Mouse (Mus musculus) cerebral cortex, adult 2 months (tissue): ENCODE measurements around the gene Med23.

Experiments used
- WGBS: fragments of 180-500 bp; shearing (Covaris S2); methylation state at CpG from one replicate; pipeline ENCODE4 v1.1.7; 2018; 5-methylcytosine and 5-hydroxymethylcytosine counted together

Gene Med23

DNA sequence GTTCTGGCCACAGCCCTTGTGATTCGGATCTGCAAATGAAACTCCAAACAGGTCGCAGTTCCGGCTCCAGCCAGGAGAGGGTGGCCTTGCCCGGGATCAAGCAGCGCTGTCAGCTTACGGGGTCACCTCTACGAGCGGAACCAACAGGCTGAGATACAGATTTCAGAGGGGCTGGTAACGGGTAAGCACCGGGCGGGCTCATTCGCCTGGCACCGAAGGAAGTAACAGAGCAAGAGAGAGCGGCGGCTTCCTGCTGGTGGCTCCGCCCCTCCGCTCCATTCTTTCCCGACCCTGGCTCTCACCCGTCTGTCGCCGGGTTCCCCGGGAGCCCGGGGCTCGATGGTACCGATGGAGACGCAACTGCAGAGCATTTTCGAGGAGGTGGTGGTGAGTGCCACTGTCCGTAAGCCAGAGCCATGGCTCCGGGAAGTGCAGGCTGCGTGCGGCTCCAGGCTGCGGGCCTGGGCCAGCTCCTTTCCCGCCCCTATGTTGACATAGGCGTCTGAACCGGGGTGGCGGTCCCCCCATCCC, at the start of gene Med23:
Gene Med23 (plus strand): TSS at position 227 of the 531 bp plus-strand sequence.
- WGBS: under 1% methylated on average over 36 of the region's 36 CpGs

DNA sequence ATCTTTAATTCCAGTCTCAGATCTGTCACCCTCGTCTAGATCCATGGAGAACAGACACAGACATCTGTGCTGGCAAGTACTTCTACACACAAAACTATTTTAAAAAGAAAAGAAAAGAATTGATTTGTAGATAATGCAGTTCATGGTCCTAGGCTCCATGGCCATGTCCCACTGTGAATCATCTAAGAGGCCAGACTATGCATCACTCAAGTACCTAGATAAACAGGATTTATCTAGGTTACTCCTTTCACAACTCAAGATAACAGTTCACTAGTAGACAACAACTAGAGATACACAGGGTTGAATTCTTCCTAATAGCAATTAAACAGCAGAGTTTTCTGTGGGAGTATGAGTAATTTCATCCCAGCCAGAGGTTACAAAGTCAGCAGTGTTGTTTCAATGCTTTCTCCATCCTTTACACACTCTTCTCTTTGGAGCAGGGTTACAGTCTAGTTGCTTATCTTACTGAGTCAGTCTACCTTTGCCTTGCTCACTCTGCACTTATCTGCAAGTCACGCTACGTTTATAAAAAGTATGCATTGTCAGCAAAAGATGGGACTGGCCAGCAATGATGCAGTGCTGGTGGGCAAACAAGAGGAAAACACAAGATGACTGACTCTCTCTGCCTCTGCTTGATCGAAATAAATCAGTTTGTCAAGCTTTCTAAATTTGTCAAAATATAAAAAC, 47.7 kb upstream of the Med23 start:
- WGBS: 86% methylated on average over 4 of the region's 4 CpGs

DNA sequence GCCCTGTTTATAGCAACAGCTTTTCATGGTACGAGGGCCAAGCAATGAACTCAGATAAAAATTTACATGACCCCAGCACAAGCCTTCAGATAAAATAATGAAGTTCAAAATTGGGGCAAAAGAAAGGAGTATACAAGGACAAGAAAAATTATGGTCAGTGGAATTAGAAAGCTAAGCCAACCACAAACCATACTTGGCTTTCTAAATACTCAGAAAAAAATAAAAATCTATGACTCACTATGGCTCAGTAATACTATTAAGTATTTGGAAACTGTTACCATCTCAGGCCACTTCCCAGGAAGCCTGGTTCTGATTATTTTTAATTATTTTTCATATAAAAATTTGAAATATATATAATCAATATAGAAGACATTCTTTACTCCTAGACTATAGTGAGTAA, 46.9 kb upstream of the Med23 start:
- 92% methylated on average over 1 of the region's 1 CpGs for WGBS

DNA sequence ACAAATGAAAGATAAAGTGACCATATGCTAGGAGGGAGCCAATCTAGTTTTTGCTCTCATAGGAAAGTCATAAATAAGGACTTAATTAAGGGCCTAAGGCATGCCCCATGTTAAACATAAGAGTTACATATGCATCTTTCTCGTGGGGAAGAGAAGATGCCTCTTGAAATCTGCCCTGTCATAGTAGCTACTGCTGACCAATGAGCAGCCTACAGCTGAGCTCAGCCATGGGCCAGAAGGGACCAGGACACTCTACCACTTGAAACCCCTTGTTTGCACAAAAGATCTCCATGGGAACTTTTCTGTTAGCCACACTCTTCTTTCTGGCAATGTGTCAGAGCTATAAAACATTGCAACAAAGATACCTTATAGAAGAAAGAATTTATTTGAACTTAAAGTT, 46.5 kb upstream of the Med23 start:
- 80% methylated on average over 1 of the region's 1 CpGs for WGBS

DNA sequence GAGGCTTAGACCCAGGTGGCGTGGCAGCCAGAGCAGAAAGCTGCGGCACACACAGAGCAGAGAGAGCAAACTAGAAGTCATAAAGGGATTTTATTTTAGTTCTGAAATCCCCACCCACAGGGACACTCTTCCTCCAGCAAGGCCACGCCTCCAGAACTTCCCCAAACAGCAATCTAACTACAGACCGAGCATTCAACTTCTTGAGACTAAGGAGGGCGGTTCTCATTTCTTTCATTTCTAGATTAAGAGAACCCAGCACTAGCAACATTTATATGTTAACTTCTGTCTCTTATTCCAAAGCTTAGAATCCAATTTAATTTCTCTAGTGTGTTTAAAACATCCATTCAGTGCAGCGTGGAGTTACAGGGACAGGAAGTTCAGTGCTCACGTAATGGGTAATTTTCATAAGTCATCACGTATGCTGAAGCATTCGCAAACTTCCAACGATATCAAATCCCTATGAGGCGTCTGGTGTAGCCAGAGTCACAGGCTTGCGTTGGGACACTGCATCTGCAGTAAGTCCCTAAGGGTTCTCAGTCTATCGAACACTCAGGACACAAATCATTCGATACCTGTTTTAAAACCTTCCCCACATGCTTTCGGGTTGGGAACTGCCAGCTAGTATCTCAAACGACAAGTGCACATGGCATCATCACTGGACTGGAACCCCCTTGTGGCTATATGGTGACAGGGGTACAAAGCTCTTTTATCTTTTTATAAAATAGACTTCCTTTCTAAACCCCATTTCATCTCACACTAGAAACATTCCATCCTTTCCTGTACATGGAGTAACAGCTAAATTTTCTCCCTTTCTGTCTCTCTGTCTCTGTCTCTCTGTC, 45.9 kb upstream of the Med23 start:
- 67% methylated on average over 16 of the region's 16 CpGs for WGBS

DNA sequence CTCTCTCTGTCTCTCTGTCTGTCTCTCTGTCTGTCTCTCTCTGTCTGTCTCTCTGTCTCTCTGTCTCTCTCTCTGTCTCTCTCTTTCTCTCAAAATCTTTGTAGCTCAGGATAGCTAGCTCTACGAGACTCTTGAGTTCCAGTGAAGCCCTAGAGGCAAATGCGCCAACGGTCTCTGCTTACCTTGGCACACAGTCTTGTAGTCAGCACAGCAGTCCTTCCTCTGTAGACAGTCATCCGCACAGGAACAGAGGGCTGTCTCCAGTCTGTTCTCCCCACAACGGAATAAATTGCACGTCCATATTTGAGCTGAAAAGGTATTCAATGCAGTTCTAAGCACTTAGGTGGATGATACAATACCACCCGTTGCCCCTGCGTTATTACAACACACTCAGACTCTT, 45.2 kb upstream of the Med23 start:
- 64% methylated on average over 8 of the region's 8 CpGs for WGBS

DNA sequence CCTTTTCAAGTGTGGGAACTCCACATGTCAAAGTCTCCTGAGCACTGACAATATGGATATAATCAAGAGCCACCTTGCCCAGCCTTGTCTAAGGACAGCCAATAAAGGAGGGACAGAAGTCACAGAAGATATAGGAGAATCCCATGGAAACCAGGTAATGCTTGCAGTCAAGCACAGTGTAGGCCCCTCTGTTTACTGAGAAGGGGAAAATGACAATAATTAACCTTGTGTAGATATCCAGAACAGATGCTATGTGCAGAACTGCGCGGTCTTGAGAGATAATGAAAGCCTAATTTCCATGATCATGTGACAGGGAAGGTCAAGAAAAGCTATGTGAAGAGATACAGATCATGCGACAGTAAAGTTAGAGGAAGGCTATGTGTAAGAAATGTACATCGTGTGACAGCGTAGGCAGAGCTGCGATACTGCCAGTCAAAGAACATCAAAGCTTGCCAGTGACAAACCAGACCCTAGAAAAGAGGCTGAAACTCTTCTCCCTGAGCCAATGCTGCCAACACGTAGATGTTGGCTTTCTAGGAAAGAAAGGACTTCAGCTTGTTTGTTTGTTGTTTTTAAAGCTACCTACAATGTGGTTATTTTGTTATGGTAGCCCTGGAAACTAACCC, 44.2 kb upstream of the Med23 start:
- 68% methylated on average over 7 of the region's 7 CpGs for WGBS

DNA sequence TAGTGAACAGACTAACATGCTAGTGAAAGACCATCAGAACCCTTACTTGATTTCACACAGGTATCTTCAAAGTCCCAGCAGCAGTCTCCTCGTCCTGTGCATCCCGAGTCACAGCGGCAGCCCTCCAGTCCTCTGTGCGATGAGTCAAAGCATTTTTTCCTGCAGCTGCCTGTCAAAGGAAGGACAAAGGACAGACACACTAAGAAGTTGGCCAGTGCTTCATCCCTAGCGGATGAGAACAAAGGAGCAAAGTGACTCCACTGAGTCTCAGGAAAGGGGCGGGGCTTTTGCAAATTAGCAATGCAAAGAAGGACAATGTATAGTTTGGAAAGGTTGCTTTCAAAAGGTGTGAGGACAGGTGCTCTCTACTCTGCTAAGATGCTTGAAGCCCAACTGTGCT, 43.7 kb upstream of the Med23 start:
- WGBS: 31% methylated on average over 6 of the region's 6 CpGs

DNA sequence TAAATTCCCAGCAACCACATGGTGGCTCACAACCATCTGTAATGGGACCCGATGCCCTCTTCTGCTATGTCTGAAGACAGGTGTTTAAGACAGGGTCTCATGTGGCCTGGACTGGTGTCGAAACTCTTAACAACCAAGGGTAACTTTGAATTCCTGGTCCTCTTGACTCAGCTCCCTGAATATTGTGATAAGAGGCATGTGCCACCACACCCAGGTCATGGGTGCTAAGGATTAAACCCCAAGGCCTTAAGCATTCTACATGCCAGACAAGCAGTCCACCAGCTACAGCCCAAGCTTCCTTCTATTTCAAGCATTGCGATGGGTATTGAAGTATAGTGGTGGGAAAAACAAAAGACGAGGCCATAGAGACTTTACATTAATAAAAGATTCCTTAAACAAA, 41.6 kb upstream of the Med23 start:
- 96% methylated on average over 4 of the region's 4 CpGs for WGBS

DNA sequence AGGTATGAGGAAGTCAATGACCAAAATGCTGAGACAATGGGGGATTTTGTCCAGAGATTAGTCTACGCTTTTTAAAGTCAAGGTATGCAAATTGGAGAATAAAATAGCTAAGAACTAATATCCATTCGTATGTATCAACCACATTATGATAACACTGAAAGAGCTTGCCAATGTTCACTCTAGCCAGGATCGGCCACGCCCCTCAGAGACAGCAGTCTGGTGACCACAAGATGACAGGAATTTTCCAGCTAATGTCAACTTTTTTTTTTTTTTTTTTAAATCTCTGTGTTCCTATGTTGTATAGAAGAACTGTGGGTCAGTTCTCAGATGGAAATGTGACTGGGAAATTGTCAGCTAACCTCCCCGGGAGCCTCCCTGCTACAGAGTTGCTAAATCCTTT, 39.3 kb upstream of the Med23 start:
- WGBS: 93% methylated on average over 5 of the region's 5 CpGs

DNA sequence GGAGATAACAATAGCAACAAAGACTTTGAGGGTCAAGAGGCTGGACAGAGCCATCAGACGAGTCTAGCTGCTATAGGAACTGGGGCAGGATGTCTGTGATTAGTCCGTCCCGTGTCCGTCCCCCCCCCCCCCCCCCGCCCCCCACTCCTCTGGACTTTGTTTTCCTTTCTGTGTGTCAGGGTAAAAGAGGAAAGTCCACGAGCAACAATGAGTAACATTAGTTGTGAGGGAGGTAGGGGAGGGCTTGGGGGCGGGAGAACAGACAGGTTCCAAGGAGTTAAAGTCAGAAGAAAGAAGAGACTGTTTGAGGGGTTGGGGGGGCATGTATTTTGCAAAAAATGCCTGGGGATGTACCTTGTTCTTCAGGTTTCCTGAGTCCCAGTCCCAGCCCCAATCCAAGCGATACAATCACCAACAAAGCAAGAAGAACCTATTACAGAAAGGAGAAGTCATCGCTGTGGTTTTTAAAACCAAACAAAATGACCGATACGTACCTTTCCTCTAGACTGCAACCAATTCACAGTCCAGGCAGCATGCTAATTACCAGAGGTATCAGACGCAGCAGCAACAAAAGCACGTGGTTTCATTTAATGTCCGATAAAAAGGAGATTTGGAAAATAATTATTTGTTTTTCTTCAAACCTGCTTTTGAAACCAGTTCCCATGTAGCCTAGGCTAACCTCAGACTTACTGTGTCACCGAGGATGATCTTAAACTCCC, 38.2 kb upstream of the Med23 start:
- WGBS: 71% methylated on average over 15 of the region's 15 CpGs

DNA sequence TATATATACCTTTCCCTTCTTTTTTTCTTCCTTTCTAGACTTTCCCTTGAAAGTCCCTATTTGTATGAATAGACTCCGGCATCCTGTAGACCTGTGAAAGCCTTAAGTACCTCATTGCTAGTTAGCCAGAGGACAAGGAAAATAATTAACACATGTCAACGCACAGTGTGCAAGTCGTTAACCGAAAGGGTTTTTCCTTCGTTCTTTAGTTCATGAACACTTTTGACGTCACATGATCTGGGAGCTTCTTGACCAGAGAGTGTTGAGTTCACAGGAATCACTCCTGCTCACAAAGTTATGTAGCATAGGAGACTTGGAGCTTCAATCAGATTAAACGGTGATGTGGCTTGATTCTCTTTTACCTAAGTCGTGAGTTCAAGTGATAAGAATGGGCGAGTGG, 37.5 kb upstream of the Med23 start:
- 86% methylated on average over 9 of the region's 9 CpGs for WGBS

DNA sequence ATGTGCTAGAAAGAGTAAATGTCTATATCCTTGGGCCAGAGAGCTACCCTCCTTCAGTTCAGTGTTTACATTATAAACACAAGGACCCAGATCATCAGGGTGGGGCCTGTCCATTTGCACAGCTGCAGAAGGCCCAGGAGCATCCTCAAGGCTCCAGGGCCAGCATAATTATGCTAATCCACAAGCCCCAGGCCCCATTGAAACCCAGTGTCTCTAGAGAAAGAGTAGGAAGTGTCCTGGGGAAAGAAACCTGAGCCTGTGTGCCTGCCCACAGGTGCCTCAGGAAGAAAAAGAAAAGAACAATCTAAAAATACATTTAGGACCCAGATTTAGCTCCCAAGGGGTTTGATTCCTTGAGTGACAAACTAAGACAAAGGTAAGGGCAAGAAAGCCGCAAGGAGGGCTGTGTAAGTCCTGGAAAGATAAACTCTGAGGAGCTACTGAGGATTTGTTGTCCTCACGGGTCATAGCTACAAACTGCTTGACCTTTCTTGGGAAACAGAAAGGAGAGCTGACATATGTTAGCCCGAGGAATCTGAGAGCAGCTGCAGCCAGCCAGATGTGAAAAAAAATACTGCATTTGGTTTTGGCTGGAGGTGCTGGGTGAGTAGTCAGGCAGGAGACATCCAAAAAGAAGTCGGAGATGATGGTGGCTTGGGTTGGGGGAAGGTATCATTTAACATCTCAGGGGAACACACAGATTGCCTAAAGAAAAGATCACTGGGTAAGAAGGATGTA, 35.0 kb upstream of the Med23 start:
- 60% methylated on average over 4 of the region's 4 CpGs for WGBS

DNA sequence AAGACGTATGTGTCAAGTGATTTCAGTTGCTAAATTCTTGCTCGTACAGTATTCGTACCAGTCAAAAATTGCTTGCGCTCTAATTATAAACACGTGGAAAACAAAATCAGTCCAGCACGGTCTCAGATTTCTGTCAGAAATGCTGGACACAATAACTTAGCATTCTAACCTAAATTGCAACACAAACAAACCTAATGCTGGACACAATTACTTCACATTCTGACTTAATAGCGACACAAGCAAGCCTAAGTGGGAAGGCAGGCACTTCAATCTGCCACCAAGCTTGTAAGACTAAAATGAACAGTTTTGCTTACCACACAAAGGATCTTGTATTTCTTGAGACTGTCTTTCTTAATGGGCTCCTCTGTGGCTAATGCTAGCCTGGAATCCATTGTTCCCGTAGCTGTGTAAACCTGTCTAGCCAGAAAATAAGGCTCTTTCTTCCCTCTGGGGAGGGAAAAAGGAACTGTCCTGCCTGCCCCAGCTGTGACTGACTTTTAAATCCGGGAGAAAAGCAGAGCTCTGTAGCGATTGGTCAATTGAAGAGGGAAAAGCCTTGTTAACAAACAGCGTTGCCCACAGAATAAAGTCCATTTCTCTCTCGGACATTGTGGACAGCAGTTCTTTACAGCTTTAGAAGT, 34.0 kb upstream of the Med23 start:
- 15% methylated on average over 12 of the region's 12 CpGs for WGBS

DNA sequence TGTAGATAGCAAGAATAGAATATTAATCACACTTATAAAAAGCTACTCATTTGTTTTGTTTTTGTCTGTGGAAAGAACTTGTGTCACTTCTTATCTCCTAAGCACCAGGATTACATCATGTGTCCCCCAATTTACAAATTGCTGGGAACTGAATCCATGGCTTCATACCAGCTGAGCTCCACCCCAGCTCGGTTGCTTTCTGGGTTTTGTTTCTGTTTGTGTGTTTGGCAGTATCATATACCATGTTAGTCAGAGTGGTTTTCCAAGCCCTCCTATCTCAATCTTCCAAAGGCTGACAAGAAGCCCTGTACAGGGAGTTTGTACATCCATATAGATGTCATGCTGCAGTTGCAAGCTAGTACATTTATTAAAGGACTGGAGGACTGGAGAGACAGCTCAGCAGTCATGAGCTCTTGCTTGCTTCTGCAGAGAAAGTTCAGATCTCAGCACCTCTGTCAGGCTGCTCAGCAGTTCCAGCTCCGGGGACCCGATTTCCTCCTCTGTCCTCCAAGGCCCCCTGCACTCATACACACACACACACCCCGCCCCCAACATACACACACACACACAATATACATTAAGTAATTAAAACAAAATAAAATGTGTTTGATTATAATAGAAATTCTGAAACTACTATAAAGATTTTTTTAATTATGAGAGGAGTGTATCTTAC, 33.3 kb upstream of the Med23 start:
- WGBS: 61% methylated on average over 4 of the region's 4 CpGs

DNA sequence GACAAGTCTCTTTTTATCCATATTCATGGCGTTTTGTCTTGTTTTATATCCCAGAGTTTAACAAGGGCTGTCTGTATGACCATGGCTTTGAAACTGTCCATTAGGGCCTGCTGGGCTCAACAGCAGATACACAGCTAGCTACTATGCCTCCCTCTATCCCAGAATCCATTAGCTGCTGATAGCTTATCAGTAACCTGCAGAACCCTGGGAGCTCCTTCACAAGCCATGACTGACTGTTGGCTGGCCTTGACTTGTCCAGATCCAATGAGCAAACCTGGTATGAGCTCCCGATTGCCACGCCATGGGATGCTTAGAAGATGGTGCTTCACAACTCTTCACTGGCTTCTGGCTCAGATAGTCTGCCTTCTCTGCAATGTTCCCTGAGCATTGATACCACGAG, 29.0 kb upstream of the Med23 start:
- 98% methylated on average over 4 of the region's 4 CpGs for WGBS

DNA sequence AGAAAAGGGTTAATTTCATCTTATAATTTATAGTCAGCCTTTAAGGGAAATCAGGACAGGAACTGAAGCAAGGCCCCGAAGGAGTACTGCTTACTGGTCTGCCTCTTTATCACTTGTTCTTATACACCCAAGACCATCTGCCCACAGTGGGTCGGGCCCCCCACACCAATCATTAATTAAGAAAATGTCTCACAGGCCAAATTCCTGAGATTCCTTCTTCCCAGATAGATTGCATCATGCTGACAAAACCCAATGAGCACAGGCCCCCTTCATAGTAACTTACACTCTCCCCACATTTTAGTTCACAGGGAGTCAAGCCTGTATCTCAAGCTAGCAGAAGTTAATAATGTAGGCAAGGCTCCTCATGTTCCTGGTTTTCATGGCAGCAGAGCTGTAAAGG, 27.8 kb upstream of the Med23 start:
- 70% methylated on average over 2 of the region's 2 CpGs for WGBS

DNA sequence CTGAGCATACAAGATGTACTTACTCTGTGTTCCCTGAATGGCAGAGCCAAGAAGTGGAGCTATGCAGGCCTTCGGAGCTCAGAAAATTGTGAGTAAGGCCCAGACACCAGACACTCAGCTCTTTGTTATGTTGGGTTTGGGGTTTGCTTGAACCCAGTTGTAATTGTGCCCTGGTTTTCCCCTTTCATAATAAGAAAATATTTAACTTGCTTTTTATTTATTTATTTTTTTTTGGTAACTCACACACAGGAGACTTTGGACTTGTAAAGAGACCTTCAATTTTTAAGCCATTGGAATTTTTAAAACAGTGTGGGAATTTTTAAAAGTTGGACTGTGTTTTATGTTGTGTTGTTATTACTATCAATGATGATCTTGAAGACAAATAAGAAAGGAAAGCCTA, 27.1 kb upstream of the Med23 start, which contains the start of gene Enpp3:
Gene Enpp3 (minus strand): TSS at position 148 of the 400 bp plus-strand sequence.
- 91% methylated on average over 1 of the region's 1 CpGs for WGBS

DNA sequence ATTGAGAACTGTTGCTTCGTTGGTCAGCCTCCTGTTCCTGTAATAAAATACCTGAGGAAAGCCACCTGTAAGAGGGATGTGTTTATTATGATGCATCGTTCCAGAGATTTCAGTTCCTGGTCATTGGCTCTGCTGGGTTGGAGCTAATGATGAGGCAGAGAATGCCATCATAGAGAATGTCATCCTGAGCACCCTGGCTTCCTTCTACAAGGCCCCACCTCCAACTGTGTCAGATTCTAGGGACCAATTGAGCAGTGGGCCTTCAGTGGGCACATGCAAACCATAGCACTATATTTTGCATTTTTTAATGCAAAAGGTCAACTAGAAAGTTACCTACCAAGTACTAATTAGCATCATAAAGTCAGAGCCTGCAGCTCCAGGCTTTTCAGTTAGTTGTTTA, 6.6 kb upstream of the Med23 start:
- WGBS: 86% methylated on average over 2 of the region's 2 CpGs

DNA sequence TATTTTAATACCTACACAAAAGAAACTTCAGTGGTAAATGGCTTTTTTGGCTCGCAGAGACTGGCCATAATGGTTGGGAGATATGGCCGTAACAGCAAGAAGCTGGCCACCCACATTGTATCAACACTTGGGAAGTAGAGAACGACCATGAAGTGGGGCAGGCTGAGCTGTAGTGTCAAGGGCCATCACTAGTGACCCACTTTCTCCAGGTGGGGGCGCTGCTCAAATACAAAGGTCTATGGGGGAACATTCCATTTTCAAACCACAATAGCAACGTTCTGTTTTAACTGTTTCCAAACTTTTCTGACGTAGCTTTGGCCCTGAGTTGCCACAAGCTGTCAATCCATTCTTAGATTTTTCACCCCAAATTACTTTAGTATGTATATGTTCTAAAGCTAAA, 5.4 kb upstream of the Med23 start:
- 73% methylated on average over 6 of the region's 6 CpGs for WGBS
